Mouse (Mus musculus): ENCODE data around the gene Ep400. TPM values are rescaled to one million over a fixed set of nuclear protein-coding genes. Genes with fewer than 3 reads are reported as not detected.

Gene Ep400
- total RNA-seq, 2 experiments from 2014 or later = 84.8 to 89.3 TPM

DNA sequence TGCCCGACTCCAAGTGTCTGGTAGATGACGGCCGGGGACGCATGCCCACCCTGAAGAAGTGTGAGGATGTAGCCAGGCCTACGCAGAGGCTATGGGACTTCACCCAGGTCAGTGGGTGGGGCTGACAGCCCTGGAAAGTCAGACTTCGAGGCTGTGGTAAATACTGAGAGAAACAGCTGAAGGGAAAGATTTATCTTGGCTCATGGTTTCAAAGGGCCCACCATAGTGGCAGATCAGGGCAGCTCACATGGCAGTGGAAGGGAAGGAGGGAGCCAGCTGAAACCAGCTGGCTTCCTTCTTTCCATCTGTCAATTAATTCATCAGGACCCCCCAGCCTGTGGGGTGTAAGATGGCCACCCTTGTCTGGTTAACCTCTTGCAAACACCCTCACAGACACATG lies 151.3 kb downstream of the Ep400 start:
- no peak for DNase-seq (ENCODE audit: low spot score in 2 of 2)
- intact Hi-C loops (cut with DNase I) = no loop called here

Small RNA genes lying within 50 kb of the gene (microRNA-seq; reads per million reads assigned to microRNA genes)
- gene Mir7026 = 4.5 to 5.0 reads per million in 2 experiments

Other genes with a start within 250 kb of the Ep400 start
- gene Galnt9, start 226.4 kb downstream of the Ep400 start, total RNA-seq (2021) = 10 to 100 TPM; 83.1 to 88.7 TPM
- 10 to 100 TPM; 26.6 to 26.8 TPM for gene Noc4l, start 117.3 kb downstream of the Ep400 start, total RNA-seq (2021)
- 10 to 100 TPM; 23.1 to 26.2 TPM for gene Ddx51, start 117.3 kb downstream of the Ep400 start, total RNA-seq (2021)
- gene Pus1, start 9.9 kb upstream of the Ep400 start, total RNA-seq (2021) = 10 to 100 TPM; 18.3 to 21.2 TPM
- 10 to 100 TPM; 67.6 to 70.6 TPM for gene Ulk1, start 39.4 kb upstream of the Ep400 start, total RNA-seq (2021)
- 10 to 100 TPM in 1 of 2 experiments, 1 to 10 TPM in 1; 9.2 to 12.2 TPM for gene Hscb, start 69.1 kb upstream of the Ep400 start, total RNA-seq (2021)
- 1 to 10 TPM; 1.4 to 1.6 TPM for gene Chek2, start 69.3 kb upstream of the Ep400 start, total RNA-seq (2021)
- gene Ttc28, start 109.1 kb upstream of the Ep400 start, total RNA-seq (2021) = 10 to 100 TPM; 15.0 to 16.9 TPM

Measured in left cerebral cortex, postnatal 14 days (tissue).